Mouse (Mus musculus): ENCODE measurements around the gene Itga1.

Gene Itga1

DNA sequence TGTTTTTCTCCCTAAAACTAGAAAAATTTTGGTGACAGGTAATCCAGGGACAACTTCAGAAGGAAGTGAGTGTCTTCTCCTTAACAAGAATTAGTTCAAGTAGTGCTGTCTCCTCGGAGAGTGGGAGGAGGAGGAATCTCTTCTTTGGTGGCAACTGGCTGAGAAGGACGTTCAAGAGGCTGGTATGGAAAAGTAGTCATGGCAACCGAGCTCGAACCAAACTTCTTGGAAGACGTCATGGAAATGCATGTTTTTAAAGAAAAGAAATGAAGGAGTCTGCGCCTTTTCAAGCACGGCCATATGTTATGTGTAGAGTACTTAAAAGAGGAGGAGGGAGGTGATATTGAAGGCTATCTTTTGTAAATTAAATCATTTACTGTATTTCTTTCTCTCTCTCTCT, 49.2 kb downstream of the Itga1 start:
- whole genome bisulfite sequencing = 50% methylated on average over 7 of the region's 7 CpGs

DNA sequence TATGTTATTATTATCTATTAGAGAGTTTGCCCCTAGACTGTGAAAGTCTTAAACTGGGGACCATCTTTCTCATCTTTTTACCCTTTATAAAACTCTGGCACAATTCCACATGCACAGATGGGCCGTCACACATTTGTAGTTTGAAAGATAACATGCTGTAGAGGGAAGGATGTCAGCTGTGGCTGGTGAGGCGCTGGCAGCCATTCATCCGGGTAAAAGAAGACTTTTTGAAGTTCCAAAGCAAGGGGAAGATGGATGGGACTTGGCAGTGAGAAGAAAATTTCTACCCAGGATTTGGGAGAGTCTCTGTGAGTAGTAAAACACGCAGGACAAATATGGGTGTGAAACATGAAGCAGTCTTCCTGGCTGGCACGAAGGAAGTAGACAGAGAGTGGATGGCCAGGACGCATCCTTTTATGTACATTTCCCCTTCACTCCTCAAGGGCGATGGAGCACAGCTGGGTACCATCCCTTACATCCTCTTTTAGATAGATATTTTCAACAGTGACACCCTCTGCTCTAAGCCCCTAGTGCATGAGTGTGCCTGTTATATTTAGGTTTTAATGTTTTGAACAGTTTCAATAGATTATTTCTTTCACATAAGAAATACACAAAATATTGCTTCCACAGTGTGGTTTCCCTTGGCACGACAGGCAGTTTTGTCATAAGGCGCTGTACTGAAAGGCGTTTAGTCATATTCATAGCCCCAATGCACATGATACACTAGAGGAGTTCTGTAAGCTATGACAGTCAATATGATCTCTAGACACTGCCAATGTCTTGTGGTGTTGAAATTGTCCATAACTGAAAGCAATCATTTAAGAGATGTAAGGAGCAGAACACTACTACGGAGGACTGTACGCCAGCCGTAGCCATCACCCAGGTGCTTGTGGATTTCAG, 50.9 kb downstream of the Itga1 start:
- 59% methylated on average over 13 of the region's 13 CpGs for WGBS

DNA sequence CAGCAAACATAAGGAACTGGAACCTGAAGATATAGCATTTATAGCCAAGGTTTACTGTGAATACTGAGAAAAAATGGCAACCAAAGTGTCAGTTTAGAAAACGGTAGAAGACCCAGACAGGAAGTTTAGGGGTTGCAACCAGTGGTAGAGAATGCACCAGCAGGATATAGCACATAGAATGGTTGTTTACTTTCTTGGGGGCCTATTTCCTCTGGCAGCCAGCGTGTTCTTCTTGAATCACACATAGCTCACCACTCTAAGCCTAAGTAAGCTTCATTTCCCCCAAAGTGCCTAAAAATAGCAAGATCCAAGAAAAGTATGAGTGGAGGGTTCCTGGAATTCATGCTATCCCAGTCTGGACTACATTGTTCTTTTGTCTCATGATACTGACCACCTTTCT, 59.1 kb downstream of the Itga1 start:
- WGBS = 65% methylated on average over 2 of the region's 2 CpGs

DNA sequence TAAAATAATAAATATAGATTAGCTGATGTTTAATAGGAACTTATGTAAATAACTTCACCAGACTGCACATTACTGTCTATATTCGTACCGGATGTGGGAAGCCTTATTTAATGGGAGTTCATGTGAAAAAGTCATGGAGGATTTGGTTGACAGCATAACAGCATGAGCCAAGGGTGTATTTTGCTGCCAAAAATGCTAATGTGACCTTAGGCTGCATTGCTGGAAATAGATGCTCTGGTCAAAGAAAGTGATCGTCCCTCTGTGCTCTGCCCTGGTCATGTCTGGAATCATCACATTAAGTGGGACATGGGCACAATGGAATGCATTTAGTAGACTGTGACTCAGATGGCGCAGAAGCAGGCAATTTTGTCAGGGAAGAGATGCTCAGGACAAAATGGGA, 64.5 kb downstream of the Itga1 start:
- WGBS = 62% methylated on average over 4 of the region's 4 CpGs

DNA sequence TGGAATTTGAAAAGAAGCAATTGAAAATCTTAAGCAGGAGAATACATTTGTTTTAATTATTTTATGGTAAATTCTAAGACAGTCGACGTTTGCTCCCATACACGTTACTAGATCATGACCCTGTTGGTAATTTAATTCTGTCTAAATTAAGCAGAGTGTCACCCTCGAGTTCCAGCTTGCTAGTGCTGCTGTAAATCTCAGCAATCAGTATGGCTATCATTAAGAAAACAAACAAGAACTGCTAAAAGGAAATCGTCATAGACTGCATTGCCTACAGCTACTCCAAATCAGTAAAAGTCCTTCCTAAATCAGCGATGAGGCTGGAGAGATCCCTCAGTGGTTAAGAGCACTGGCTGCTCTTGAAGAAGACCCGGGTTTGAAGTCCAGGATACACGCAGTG, 66.4 kb downstream of the Itga1 start:
- 79% methylated on average over 8 of the region's 8 CpGs for WGBS

DNA sequence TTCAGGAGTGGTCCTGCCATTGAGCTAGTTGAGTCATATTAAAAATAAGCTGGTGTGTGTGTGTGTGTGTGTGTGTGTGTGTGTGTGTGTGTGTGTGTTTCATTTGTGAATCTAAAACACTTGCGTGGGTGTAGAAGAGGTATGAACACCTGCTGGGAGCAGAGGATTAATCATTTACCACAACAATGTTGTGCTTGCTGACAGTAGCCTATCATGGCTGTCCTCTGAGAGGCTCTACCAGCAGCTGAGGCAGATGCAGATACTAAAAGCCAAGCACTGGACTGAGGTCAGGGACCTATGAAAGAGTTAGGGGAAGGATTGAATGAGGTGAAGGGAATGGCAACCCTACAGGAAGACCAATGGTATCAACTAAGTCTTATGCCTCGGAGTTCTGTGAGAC, 68.6 kb downstream of the Itga1 start:
- WGBS = 89% methylated on average over 2 of the region's 2 CpGs

DNA sequence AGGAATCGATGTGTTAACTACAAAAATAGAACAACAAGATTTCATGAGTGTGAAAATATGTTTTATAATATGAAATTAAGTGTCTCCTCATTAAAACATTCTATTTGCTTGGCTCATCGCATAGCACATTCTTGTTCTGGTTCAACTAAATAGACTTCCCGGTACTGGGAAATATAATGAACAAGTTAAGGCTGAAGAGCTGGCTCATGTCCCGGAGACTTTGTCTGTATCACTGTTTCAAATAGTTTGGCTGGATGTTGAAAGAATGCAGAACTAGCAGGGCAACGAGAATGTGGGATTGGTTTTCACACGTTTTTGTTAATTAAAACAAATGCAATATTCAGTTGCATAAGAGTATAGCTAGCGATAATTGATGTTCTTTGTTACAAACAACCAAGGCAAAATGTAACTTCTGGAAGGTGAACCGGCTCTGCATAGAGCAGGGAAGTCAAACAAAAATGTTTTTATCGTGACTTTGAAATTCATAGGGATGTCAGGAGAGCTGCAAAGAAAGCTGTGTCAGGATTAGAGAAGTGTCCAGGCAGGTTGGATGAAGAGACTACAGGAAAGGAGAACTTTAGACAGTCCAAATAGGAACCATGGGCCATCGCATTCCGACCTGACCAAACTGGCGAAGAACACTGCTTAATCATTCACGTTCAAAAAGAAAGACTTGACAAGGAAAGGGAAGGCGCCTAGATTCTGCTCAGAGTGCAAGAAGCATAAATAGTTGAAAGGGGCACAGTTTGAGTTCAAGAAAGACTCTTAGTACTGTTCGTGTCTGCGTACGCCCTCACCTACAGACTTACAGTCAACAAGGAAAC, 70.4 kb downstream of the Itga1 start:
- WGBS = 51% methylated on average over 17 of the region's 17 CpGs

DNA sequence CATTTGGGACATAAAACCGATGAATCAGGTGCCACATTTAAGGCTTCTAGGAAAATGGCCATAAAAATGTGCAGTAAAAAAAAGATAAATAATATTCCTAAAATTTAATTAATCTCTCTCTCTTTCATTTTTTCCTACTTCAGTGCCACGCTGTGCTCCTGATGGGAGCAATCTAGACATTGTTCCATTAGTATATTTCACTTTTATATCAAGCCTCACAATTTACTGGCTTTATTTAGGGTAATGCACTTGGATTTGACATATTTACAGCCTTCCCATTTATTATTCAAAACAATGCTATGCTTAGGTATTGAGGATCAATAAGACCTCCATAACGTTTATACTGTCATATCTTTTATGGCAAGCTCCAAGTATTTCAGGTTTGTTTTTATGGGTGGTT, 76.4 kb downstream of the Itga1 start:
- WGBS = 93% methylated on average over 3 of the region's 3 CpGs

DNA sequence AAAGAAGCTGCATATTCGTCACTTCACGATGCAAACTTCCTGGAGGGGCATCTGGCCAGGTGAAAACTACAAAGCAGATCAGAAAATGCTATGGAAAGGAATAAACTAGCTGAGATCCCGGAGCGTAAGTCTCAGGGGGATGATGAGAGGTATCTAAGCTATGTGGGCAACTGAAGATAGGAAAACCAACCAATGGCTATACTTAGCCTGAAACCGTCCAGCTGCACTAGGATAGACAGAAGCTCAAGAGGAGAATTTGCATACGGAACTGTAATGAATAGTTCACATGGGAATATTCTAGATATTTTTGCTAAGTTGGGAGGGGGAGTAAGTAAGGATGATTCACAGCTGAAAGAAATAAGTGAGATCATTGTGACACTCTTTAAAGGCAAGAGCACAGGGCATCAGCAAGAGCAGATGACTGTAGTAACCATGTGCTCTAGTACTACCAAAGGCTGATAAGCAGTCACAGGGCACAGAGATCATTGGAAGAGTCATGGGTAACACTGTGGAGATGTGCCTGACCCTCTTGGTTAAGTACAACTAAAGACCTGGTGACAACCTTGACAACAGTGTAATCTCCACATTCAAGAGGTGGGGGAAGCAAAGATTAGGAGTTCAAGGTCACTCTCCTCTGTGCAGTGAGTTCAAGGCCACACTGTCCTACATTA, 79.5 kb downstream of the Itga1 start:
- WGBS = 82% methylated on average over 6 of the region's 6 CpGs

DNA sequence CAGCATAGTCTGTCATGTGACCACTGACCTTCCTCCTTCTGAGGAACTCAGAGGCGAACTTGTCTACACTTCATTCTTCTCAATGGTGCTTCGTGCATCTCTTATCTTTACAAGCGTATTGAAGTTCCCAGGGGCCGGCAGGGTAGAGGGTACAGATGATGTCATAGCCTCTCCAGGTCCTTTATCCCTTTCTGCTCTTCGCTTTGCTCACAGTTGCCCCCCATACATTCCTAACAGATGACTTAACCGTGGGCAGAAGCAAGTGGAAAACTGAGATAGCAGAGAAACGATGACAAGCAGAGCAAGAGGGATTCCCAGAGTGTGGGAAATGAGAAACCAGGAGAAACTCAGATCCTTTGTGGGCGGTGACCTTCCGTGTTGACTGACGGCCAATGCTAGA, 80.4 kb downstream of the Itga1 start:
- WGBS = 78% methylated on average over 10 of the region's 10 CpGs

DNA sequence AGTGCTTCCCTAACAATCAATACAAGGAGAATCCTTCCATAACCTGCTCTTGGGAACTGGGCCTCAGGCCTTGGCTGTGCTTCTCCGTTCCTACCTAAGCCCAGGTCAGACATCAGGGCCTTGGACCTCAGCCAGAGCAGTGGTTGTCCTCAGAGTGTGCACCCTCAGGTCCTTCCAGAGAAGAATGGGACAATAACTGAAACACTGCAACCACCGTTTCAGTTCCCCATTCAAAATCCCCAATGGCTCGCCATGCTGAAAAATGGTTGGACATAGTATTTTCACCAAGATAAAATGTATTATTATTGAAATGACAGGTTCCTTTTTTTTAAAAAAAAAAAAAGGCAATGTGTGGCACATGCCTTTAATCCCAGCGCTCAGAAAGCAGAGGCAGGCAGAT, 81.0 kb downstream of the Itga1 start:
- 92% methylated on average over 4 of the region's 4 CpGs for WGBS

DNA sequence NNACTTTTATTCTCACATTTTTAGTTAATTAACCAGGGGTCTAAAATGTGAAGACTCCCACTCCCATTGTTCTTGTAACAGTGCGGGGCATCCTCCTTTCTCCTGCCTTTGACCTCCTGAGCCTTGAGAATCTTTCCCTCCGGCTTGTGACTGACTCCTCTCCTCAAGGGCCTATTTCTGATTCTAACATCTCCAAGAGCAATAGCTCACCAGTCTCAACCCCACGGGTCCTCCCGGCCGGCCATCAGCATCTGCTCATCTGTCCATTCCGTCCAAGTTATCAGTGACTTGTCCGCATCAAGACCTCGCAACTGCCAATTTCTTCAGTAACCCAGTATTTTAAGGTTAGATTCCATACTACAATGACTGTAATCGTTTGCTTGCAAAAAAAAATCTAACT, 84.2 kb downstream of the Itga1 start:
- 95% methylated on average over 9 of the region's 9 CpGs for WGBS

DNA sequence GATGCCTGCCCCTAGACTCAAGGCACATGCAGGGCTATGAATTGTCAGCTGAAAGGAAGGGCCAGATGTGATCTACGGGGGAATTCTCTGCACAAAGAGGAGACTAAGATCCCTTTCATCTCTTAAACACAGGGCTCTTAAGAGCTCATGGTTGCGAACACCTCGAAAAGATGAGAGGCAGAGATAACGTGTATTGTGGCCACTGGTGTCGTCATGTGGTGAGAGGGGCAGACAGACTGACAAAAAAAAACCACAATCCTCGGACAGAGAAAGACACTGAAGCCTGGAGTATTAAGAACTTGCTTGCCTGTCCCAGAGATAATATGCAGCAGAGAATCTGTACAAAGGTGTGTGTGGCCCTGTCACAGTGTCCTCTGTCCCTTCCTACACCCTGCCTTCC, 90.2 kb downstream of the Itga1 start:
- 79% methylated on average over 6 of the region's 6 CpGs for WGBS

DNA sequence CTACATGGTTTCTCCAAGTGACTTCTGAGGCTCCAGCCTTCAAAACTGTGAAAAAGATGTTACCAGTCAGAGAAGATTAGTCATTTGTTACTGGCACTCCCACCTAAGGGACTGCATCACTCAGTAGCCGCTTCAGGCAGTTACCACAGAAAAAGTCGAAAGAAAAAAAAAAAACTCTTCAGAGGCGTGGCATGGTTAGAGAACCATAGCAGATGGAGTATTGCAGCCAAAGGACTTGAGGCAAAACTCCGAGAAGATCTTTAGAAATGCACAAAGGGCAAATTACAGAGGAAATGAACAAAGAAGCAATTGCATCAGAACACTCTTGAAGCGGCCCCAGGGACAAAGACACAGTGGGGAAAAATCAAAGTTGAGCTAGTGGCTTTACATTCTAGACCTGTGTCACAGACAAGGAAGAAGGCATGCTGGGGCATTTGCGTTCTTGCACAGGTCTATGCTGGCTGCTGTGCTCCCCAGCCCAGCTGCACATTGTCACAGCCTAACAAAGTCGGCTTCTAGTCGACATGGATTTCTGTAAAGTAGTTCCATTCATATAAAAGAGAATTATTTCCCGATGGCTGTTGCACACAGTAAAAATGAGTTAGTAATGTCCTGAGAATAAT, 95.4 kb downstream of the Itga1 start:
- 51% methylated on average over 9 of the region's 9 CpGs for WGBS

DNA sequence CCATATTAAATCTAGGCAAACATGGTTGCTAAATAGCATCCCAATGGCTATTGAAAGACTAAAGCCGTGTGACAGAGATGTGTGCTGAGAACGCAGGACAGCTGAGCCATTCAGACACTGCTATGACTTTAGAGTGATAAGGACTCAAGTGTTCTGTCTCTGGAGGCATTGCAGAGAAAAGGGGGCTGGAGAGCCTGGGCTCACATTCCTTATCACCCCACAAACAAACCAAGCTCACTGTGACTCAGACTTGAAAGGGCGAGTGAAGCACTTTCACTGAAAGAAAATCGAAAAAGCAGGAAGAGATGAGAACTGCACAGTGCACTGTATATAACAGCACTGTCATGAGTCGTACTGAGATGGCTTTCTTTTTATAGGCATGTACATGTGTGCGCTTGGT, 96.4 kb downstream of the Itga1 start:
- 54% methylated on average over 6 of the region's 6 CpGs for WGBS

DNA sequence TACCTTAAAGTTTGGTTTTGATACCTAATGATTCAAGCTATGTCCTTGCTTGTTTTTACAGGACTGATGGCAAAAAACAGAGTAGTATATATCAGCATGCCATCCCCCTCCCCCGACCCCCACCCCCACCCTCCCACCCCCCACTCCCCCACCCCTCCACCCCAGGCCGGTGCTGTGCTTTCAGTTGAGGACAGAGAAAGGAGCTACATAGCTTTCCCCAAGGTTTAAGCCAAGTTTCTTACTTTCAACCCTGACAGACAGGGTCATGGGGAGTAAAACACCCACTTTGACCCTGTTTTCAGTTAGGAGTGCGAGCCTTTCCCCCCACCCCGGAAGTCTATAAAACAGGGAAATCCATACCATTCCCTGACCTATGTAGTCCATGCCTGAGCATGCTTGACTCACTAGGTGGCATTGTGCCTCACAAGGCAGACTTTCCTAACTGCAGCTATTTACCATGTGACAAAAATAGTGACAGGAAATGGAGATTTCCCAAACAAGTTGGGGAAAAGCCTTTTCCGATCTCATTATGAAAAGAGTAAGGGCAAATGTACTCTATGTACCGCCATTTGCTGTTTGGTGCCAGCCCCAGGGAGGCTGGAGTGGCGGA, 98.2 kb downstream of the Itga1 start:
- WGBS = 47% methylated on average over 7 of the region's 7 CpGs

DNA sequence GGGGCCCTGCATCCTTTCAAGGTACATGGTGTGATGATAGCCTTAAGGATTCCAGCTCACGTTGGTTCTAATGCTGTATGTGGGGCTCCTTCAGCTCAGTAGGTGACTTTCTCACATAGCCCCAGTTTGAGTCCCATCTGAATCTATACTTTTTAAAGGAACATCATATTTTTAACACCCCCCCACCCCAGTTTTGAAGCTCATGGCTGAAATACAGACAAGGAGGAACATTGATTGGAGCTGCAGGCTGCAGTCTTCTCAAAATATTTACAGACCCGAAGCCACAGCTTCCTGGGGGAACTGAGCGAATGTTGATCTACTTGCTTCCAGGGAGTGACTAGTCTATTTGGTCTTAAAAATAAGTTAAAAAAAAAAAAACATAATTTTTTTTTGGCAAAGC, 98.9 kb downstream of the Itga1 start:
- WGBS = 84% methylated on average over 3 of the region's 3 CpGs

DNA sequence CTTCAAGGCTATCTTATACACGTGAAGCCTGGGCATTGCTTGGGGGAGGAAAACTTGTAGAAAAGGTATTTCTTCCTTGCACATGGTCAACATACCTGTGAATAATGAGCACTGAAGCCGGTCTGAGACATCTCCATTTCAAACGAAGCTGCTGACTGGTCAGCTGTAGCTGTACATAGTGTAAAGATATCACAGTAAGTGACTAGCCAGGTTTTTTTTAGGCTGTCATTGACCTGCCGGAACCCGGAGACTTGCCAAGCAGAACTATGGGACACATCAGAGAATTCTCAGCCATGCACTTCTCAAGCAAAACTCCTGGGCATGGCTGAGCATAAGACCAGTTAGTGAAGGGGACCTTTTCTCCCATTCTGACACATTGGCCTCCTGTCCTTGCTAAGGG, 99.6 kb downstream of the Itga1 start:
- WGBS = 93% methylated on average over 5 of the region's 5 CpGs

DNA sequence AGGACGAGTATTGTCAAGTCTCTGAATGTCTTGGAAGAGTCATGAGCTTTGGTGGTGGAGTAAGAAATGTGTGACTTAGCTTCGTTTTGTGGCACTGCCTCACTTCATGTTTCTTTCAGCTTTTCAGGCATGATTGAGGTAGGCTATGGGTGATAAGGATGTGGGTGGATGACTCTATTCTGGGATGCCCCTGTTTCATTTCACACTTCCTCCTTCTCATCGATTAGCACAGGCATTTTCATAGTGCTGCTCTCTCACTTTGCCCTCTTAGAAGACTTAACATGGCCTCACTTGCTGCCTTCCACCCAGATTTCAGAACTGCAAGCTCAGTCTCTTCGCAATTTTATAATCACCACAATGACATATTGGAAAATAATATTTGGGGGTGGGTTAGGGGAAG, 102.2 kb downstream of the Itga1 start:
- 72% methylated on average over 4 of the region's 4 CpGs for WGBS

DNA sequence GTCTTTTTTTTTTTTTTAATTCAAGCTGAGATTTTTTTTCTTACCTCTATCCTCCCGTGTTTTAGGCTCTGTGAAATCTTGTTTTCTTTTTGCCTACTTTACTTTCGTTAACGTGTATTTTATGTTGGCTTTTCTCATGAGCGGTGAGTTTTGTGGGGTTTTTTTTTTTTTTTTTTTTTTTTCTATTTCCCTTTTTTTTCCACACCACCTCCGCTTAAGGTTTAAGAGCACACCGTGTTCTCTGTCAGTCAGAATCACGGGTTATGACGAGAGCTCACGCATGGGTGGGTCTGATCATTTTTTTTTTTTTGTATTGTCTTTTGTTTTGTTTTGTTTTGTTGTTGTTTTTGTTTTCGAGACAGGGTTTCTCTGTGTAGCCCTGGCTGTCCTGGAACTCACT, 103.7 kb downstream of the Itga1 start:
- WGBS = 92% methylated on average over 10 of the region's 10 CpGs

DNA sequence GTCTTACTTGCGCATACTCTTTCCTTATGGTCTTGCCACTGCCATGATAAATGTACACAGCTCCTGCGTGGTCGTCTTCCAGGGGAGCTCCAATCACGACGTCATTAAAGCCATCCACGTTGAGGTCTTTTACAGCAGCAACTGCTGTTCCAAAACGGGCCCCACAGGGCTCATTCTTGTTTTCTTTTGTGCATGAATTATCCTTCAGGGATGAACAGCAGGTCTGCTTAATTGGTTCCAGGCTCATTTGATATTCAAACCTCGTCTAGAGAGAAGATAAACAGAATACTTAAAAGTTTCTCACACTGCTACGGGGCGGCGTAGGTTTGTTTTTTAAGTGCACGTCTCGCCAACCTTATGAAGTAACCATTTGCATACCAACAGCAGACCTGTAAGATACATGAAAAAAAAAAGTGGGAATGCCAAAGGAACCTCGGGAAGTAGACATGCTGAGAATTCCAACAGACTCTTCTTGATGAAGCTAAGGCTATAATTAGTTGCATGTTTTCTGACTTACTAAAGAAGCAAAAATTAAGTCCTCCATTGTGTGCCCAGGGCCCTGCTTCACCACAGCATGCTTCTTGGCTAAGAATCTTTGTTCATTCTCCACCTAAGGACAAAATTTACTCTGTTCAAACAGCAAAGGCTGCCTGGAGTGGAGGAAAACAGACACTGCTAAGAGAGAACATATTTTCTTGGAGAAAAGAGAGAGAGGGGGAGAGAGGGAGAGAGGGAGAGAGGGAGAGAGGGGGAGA, 109.3 kb downstream of the Itga1 start:
- WGBS = 30% methylated on average over 14 of the region's 14 CpGs
